Mouse (Mus musculus) forebrain, embryonic 12.5 days (tissue): ENCODE results near the gene Susd1. TPM values are rescaled to one million over a fixed set of nuclear protein-coding genes. Genes with fewer than 3 reads are reported as not detected.
"Not testable (repeated sequence)": the region's sequence is repeated elsewhere in the genome, so short reads cannot be mapped to it uniquely, and the experiment has no call there.

Experiments
- ATAC-seq: fragments of 200-750 bp; cut with Nextera tagmentation; 2 replicates; pipeline ENCODE4 v1.8.0; 2017; ENCODE audit warnings: moderate TSS enrichment; ENCODE audit not compliant: low FRiP score
- H3K27ac ChIP-seq: fragments of 300-500 bp; sonication (generic); 2 replicates; pipeline ENCODE4 v1.5.1; 2016; ENCODE audit warnings: mild to moderate bottlenecking
- H3K27me3 ChIP-seq: fragments of 300-500 bp; sonication (generic); 2 replicates; pipeline ENCODE4 v1.6.1; 2016; ENCODE audit warnings: mild to moderate bottlenecking
- H3K36me3 ChIP-seq: fragments of 300-500 bp; sonication (generic); replicated peaks from 2 replicates; pipeline ENCODE4 v1.6.1; 2016; ENCODE audit warnings: mild to moderate bottlenecking
- H3K4me1 ChIP-seq: fragments of 300-500 bp; sonication (generic); 2 replicates; pipeline ENCODE4 v1.6.1; 2016
- H3K4me2 ChIP-seq: fragments of 300-500 bp; sonication (generic); 2 replicates; pipeline ENCODE4 v1.6.1; 2016; ENCODE audit warnings: mild to moderate bottlenecking, moderate library complexity
- H3K4me3 ChIP-seq: fragments of 300-500 bp; sonication (generic); replicated peaks from 2 replicates; pipeline ENCODE4 v1.5.1; 2016; ENCODE audit warnings: mild to moderate bottlenecking
- H3K9ac ChIP-seq: fragments of 300-500 bp; sonication (generic); 2 replicates; pipeline ENCODE4 v1.6.1; 2016; ENCODE audit warnings: mild to moderate bottlenecking
- H3K9me3 ChIP-seq: fragments of 300-500 bp; sonication (generic); 2 replicates; pipeline ENCODE4 v1.6.1; 2016
- WGBS: fragments of 180-500 bp; shearing (Covaris S2); methylation state at CpG from one replicate; pipeline ENCODE4 v1.1.7; 2016; 5-methylcytosine and 5-hydroxymethylcytosine counted together
- polyA plus RNA-seq: library from polyadenylated mRNA; unstranded; fragments of >200 nt; fragmentation: Nextera tagmentation; extraction: Ambion mirVana; gene quantifications from 2 replicates; pipeline ENCODE4 v1.2.1, GENCODE M21; 2016

Gene Susd1
- polyA plus RNA-seq, 1 experiment from 2014 or later = 1.9 TPM

DNA sequence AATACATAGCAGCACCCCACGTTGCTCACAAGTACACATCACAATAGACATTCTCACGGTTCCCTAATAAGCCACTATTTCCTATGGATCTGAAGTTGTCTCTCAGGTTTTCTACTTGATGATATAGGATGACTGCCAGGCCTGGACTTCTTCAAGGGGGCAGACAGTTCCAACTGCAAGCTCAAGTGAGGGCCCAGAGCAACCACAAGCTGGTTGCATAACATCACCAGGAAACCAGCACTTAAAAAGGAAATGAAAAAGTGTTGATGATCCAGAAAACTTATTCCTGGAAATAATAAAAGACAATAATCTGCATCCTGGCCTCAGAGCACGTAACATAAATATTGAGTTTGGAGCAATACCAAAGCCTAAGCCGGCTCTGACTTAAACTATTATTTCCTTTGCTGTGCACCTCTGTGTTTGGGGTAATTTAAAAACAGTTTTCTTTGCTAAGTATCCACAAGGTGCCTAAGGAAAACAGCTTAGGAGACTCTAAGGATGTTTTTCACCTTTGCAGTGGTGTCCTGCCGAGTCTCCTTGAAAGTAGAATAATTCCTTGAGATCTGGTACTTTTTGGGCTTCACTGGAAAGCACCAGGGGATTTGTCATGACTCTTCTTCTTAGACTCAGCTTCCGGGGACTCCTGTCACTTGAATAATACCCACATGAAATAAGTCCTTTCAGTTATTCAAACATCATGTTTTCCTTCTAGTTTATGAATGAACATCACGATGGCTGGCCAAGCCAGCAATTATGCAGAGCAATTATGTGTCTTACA lies 139.5 kb downstream of the Susd1 start:
- Histone ChIP-seq H3K36me3 (no peaks in the 10 kb centered on the region), H3K9me3 (no peaks in the 10 kb centered on the region), H3K9ac (no peak overlapping the region), H3K4me2 (no peak overlapping the region), H3K4me1 (no peaks in the 10 kb centered on the region), H3K4me3 (no peak overlapping the region), H3K27ac (no peak overlapping the region), H3K27me3 (no peaks in the 10 kb centered on the region)
- WGBS = 81% methylated on average over 7 of the region's 7 CpGs
- ATAC-seq = no peak

DNA sequence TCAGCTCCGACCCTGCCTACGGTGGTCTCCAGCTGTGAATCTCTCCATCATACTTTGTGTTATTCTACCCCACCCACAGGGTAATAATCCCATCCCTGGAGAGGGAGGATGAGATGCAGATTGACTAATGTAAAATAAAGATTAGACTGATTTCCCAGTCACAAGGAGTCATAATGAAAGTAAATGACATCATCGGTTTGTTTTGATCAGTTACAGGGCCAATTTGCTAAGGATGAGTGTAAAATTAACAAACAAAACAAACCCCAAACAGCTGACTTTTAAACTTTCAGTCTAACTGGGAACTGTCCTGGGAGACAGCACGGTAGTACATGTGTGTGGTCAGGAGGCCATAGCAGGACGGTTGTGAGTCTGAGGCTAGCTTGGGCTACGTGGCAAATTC lies 143.3 kb downstream of the Susd1 start:
- no peaks in the 10 kb centered on the region for H3K4me1 ChIP-seq
- H3K27me3 ChIP-seq = no peaks in the 10 kb centered on the region
- H3K9ac ChIP-seq = no peak overlapping the region
- no peak for ATAC-seq
- H3K27ac ChIP-seq = no peak overlapping the region
- no peaks in the 10 kb centered on the region for H3K36me3 ChIP-seq
- no peak overlapping the region for H3K4me3 ChIP-seq
- H3K9me3 ChIP-seq = no peaks in the 10 kb centered on the region
- WGBS = 82% methylated on average over 6 of the region's 6 CpGs
- no peak overlapping the region for H3K4me2 ChIP-seq

DNA sequence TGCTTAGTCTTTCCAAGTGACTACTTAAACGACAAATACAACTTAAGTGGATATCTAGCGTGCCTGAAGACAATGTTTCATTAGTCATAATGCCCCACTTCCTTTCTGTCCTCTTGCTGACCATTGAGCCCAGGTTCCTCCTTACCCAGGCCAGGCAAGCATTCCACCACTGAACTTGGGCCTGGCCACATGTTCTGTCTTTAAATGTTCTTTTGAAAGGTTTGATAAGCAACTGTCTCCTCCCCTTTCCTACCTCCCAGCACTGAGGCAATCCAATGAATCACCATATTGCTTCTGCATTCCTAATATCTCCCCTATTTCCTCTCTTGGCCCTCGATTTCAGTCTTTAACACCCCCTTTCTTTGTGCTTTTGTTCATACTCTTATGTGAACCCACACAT lies 143.8 kb downstream of the Susd1 start:
- Histone ChIP-seq H3K4me1 (no peaks in the 10 kb centered on the region), H3K27ac (no peak overlapping the region), H3K4me3 (no peak overlapping the region), H3K36me3 (no peaks in the 10 kb centered on the region), H3K9me3 (no peaks in the 10 kb centered on the region), H3K9ac (no peak overlapping the region), H3K27me3 (no peaks in the 10 kb centered on the region), H3K4me2 (no peak overlapping the region)
- 85% methylated on average over 3 of the region's 3 CpGs for WGBS
- no peak for ATAC-seq

DNA sequence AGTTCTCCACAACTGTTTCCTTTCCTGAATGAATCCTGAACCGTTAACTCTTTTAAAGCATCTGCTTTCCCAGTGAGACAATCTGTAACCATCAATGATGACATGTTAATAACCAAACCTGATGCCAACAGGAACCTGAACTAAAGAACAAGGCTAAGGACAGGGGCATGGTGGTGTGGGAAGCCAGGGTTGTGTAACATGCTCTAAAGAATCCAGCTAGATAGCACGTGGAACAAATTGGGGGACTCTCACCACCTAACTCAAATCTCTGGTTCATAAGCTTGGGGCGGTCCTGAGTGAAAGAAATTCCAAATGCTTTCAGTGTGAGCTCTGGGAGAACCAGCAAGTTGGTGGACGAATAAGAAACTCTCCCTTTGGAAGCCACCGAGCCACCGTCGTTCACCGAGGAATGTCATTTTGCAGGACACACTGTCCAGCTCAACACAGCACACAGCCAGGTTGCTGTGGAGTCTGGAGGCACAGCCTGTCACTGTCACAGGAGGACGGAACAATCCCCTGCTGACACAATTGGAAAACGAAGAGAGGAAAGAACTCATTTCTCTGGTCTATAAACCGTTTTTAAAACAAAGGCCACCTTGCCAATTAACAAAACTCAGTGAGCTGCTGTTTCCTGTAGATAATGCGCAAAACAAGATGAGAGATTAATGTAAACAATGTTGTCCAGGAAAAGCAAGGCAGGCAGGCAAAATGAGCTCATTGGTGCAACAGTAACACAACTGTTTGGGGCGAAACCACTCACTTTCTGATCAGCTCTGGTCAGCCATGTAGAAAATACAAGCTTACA lies 146.3 kb downstream of the Susd1 start:
- Histone ChIP-seq H3K27me3 (no peaks in the 10 kb centered on the region), H3K9ac (no peak overlapping the region)
- WGBS = 84% methylated on average over 13 of the region's 13 CpGs

GRCm38 (mm10) chr4:59290972-59291576 lies 147.4 kb downstream of the Susd1 start:
- WGBS = 82% methylated on average over 6 of the region's 6 CpGs
- no peak overlapping the region for H3K4me3 ChIP-seq
- no peaks in the 10 kb centered on the region for H3K36me3 ChIP-seq
- no peaks in the 10 kb centered on the region for H3K9me3 ChIP-seq
- no peak overlapping the region for H3K4me2 ChIP-seq
- ATAC-seq = no peak
- no peaks in the 10 kb centered on the region for H3K27me3 ChIP-seq
- no peak overlapping the region for H3K27ac ChIP-seq
- no peak overlapping the region for H3K9ac ChIP-seq
- no peaks in the 10 kb centered on the region for H3K4me1 ChIP-seq

More for the DNA sequence above, 146.3 kb downstream of the Susd1 start:
- H3K36me3 ChIP-seq = no peaks in the 10 kb centered on the region
- no peak overlapping the region for H3K4me2 ChIP-seq
- no peak overlapping the region for H3K4me3 ChIP-seq
- no peaks in the 10 kb centered on the region for H3K4me1 ChIP-seq
- no peak overlapping the region for H3K27ac ChIP-seq
- no peaks in the 10 kb centered on the region for H3K9me3 ChIP-seq
- ATAC-seq = no peak

- Histone ChIP-seq H3K4me1 (0 out of 2 replicates have a peak, but pooled peaks cover 7% of the 10 kb centered on the region), H3K4me2 (no peak overlapping the region)
- ATAC-seq = no peak
Observed at GRCm38 (mm10) chr4:59287103-59287502, 151.3 kb downstream of the Susd1 start.

GRCm38 (mm10) chr4:59286351-59286750 lies 152.1 kb downstream of the Susd1 start:
- not testable (repeated sequence) for H3K27me3 ChIP-seq, H3K9ac ChIP-seq, H3K9me3 ChIP-seq, H3K4me2 ChIP-seq, H3K4me1 ChIP-seq, H3K27ac ChIP-seq, ATAC-seq, H3K36me3 ChIP-seq, H3K4me3 ChIP-seq
- WGBS = 84% methylated on average over 6 of the region's 6 CpGs

More at GRCm38 (mm10) chr4:59287103-59287502, 151.3 kb downstream of the Susd1 start:
- H3K4me3 ChIP-seq = no peak overlapping the region
- H3K9ac ChIP-seq = no peak overlapping the region
- no peak overlapping the region for H3K27ac ChIP-seq
- no peaks in the 10 kb centered on the region for H3K36me3 ChIP-seq
- no peaks in the 10 kb centered on the region for H3K9me3 ChIP-seq
- 81% methylated on average over 2 of the region's 2 CpGs for WGBS
- H3K27me3 ChIP-seq = no peaks in the 10 kb centered on the region

DNA sequence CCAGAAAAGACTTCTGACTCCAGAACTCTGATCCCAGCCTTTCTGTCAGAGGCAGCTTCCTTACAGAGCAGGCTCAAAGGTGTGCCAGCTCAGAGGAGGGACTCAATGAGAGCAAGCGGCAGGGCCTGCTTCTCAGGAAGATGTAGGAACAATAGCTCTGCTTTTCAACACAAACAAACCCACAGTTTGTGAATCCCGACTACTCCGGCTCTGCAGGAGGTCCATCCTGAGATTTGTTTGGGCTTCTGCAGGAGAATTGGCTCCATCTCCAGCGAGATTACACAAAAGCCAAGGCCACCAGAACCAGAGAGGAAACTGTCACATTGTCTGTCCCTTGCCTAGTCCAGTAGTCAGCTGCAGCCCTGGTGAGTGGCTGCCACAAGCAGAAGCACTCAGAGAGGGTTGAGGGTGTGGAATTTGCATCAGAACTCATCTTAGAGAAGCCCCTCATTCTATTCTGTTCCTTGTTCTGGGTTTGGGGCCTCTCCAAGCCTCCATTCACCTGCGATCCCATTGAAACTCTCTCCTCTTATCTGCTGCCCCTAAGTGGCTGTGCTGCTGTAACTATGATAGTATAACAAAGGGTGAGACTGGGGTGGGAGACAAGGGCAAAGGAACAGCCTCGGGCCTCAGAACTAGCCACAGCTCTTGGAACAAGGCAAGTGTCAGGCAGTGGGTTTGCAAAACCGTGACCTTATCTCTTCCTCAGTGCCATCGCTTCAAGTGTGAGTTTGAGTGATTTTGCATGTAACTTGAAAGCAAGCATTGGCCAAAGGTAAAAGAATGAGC lies 155.5 kb downstream of the Susd1 start:
- Histone ChIP-seq H3K4me3 (no peak overlapping the region), H3K9me3 (no peaks in the 10 kb centered on the region), H3K4me1 (0 out of 2 replicates have a peak, but pooled peaks cover 7% of the 10 kb centered on the region), H3K27ac (no peak overlapping the region), H3K9ac (no peak overlapping the region), H3K4me2 (no peak overlapping the region), H3K36me3 (no peaks in the 10 kb centered on the region), H3K27me3 (no peaks in the 10 kb centered on the region)
- 28% methylated on average over 8 of the region's 8 CpGs for WGBS
- ATAC-seq = no peak

DNA sequence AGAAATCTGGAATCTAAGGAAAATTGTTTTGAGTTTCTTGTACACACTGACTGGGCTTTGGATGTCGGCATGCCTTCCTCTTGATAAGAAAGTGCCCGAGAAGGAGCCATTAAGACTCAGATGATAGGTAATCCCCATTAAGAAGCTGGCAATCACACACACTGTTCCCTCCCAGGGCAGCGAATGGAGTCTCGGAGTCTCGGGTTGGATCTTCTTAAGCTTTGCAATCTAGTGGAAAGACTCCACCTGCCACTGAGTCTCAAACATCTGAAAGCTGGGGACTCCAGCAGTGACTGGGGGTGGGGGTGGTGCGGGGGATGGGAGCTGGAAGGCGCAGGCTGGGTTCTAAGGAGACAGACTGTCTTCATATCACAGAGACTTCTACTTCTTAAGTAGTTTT lies 156.3 kb downstream of the Susd1 start:
- ATAC-seq = no peak
- no peaks in the 10 kb centered on the region for H3K27me3 ChIP-seq
- no peak overlapping the region for H3K4me2 ChIP-seq
- no peaks in the 10 kb centered on the region for H3K36me3 ChIP-seq
- H3K27ac ChIP-seq = no peak overlapping the region
- no peaks in the 10 kb centered on the region for H3K9me3 ChIP-seq
- H3K4me3 ChIP-seq = no peak overlapping the region
- H3K4me1 ChIP-seq = 0 out of 2 replicates have a peak, but pooled peaks cover 7% of the 10 kb centered on the region
- WGBS = 33% methylated on average over 7 of the region's 7 CpGs
- H3K9ac ChIP-seq = no peak overlapping the region

DNA sequence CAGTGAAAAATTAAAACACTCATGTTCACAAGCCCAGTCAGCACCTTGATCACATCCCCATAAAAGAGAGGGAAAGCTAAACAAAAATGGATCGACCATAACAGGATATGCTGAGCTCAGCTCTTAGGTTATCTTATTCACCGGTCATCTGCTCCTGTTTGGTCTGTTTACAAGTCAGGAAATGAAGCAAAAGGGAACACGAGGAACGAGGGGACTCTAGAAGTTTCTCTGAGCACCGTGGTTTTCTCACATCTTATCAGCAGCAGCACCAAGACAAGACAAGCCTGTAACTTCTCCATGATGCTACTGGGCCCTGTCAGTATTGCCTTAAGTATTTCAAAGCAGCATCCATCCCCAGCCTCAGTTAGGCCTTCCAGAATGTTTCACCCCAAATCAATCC lies 157.6 kb downstream of the Susd1 start:
- Histone ChIP-seq H3K9me3 (no peaks in the 10 kb centered on the region), H3K4me2 (no peak overlapping the region), H3K4me3 (no peak overlapping the region), H3K4me1 (0 out of 2 replicates have a peak, but pooled peaks cover 7% of the 10 kb centered on the region), H3K27me3 (no peaks in the 10 kb centered on the region), H3K36me3 (no peaks in the 10 kb centered on the region), H3K27ac (no peak overlapping the region), H3K9ac (no peak overlapping the region)
- 86% methylated on average over 5 of the region's 5 CpGs for WGBS
- no peak for ATAC-seq

DNA sequence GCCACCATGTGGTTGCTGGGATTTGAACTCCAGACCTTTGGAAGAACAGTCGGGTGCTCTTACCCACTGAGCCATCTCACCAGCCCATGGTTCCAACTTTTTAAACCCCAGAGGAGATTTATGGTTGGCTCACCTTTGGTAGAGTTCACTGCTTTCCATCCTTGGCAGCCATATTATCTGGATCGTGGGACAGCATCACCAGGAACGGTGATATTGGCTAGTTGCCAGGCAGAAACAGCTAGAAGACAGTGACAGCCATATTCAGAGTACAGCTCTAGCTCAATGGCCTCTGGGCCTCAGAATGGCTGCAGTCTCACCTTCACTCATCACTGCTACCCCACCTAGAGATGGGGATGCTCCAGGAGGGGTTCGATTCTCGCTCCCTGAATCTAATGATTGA lies 159.3 kb downstream of the Susd1 start:
- Histone ChIP-seq H3K27me3 (no peaks in the 10 kb centered on the region), H3K4me1 (0 out of 2 replicates have a peak, but pooled peaks cover 7% of the 10 kb centered on the region), H3K4me3 (no peak overlapping the region), H3K36me3 (no peaks in the 10 kb centered on the region), H3K9me3 (no peaks in the 10 kb centered on the region), H3K9ac (no peak overlapping the region), H3K4me2 (no peak overlapping the region), H3K27ac (no peak overlapping the region)
- 93% methylated on average over 5 of the region's 5 CpGs for WGBS
- ATAC-seq = no peak

- Histone ChIP-seq H3K9me3 (no peaks in the 10 kb centered on the region), H3K4me1 (0 out of 2 replicates have a peak, but pooled peaks cover 7% of the 10 kb centered on the region), H3K9ac (no peak overlapping the region), H3K4me2 (no peak overlapping the region), H3K4me3 (no peak overlapping the region), H3K27ac (no peak overlapping the region), H3K36me3 (no peaks in the 10 kb centered on the region), H3K27me3 (no peaks in the 10 kb centered on the region)
- ATAC-seq = no peak
- WGBS = 87% methylated on average over 7 of the region's 7 CpGs
Observed at GRCm38 (mm10) chr4:59278410-59278809, 160.0 kb downstream of the Susd1 start.
